Mouse (Mus musculus) myocyte (in vitro differentiated cells): Measurements from ENCODE around the gene Anks3. TPM values are rescaled to one million over a fixed set of nuclear protein-coding genes. Genes with fewer than 3 reads are reported as not detected.

ENCODE experiments used
- H3K27me3 ChIP-seq: one replicate; pipeline ENCODE4 v1.6.1; 2011; ENCODE audit not compliant: control insufficient read depth, insufficient read depth, insufficient read length
- H3K36me3 ChIP-seq: one replicate; pipeline ENCODE4 v1.6.1; 2011; ENCODE audit not compliant: control insufficient read depth, insufficient read depth
- H3K4me2 ChIP-seq: one replicate; pipeline ENCODE4 v1.6.1; 2011; ENCODE audit warnings: low read depth, control low read depth
- H3K4me3 ChIP-seq: one replicate; pipeline ENCODE4 v1.5.1; 2011; ENCODE audit warnings: mild to moderate bottlenecking, control low read depth, moderate library complexity
- H3K79me2 ChIP-seq: one replicate; pipeline ENCODE4 v1.6.1; 2011; ENCODE audit not compliant: control insufficient read depth, insufficient read depth
- H3ac ChIP-seq: one replicate; pipeline ENCODE4 v1.6.1; 2011; ENCODE audit not compliant: control insufficient read depth, insufficient read length
- CEBPB ChIP-seq: IDR thresholded peaks from 2 replicates; pipeline ENCODE4 v1.6.1; 2011; ENCODE audit warnings: mild to moderate bottlenecking, moderate library complexity; ENCODE audit not compliant: poor library complexity, insufficient read depth, severe bottlenecking
- E2F4 ChIP-seq: IDR thresholded peaks from one replicate; pipeline ENCODE4 v1.6.1; 2011; ENCODE audit warnings: mild to moderate bottlenecking, control low read depth, moderate library complexity; ENCODE audit not compliant: insufficient read depth
- MAX ChIP-seq: IDR thresholded peaks from one replicate; pipeline ENCODE4 v1.6.1; 2011; ENCODE audit warnings: low read depth, mild to moderate bottlenecking, control low read depth
- MYOD1 ChIP-seq, 3 experiments: IDR thresholded peaks; one replicate each; pipeline ENCODE4 v1.6.1; 2011; ENCODE audit warnings: control low read depth in 2 of 3, low read depth in 2 of 3, mild to moderate bottlenecking in 2 of 3, moderate library complexity in 1 of 3; ENCODE audit not compliant: insufficient read length in 2 of 3, control insufficient read depth in 1 of 3
- MYOG ChIP-seq, 3 experiments: IDR thresholded peaks; one replicate each; pipeline ENCODE4 v1.6.1; 2011; ENCODE audit warnings: control low read depth in 2 of 3, low read depth in 2 of 3, mild to moderate bottlenecking in 2 of 3; ENCODE audit not compliant: insufficient read length in 2 of 3, control insufficient read depth in 1 of 3, insufficient read depth in 1 of 3
- POLR2A ChIP-seq: IDR thresholded peaks from one replicate; pipeline ENCODE4 v1.6.1; 2011; ENCODE audit warnings: low read depth, mild to moderate bottlenecking, control low read depth, moderate library complexity; ENCODE audit not compliant: insufficient read length
- POLR2AphosphoS2 ChIP-seq: IDR thresholded peaks from one replicate; pipeline ENCODE4 v1.6.1; 2011; ENCODE audit warnings: low read depth, control low read depth; ENCODE audit not compliant: insufficient read length
- REST ChIP-seq: IDR thresholded peaks from one replicate; pipeline ENCODE4 v1.6.1; 2011; ENCODE audit warnings: mild to moderate bottlenecking, control low read depth, moderate library complexity; ENCODE audit not compliant: insufficient read depth, insufficient read length
- SRF ChIP-seq: IDR thresholded peaks from one replicate; pipeline ENCODE4 v1.6.1; 2011; ENCODE audit warnings: low read depth; ENCODE audit not compliant: control insufficient read depth, insufficient read length
- TCF12 ChIP-seq: IDR thresholded peaks from one replicate; pipeline ENCODE4 v1.6.1; 2011; ENCODE audit warnings: mild to moderate bottlenecking, control low read depth; ENCODE audit not compliant: poor library complexity, insufficient read depth, severe bottlenecking
- TCF3 ChIP-seq: IDR thresholded peaks from one replicate; pipeline ENCODE4 v1.6.1; 2011; ENCODE audit warnings: low read depth, control low read depth; ENCODE audit not compliant: insufficient read length
- USF1 ChIP-seq: IDR thresholded peaks from one replicate; pipeline ENCODE4 v1.6.1; 2011; ENCODE audit warnings: low read depth, mild to moderate bottlenecking, control low read depth, moderate library complexity
- polyA plus RNA-seq: library from polyadenylated mRNA; unstranded; fragments of >200 nt; fragmentation: generic; extraction: Trizol; gene quantifications from one replicate; pipeline ENCODE4 v1.2.1, GENCODE M21; 2012; ENCODE audit warnings: missing spikeins

Gene Anks3
- polyA plus RNA-seq, 1 experiment: 25.2 TPM

- TF ChIP-seq MYOG (IDR thresholded peaks at IDR 0.05; ENCODE audit: control insufficient read depth in 1 of 3, insufficient read depth in 1 of 3, insufficient read length in 2 of 3, low read depth in 2 of 3): no peak
- no peak for TF ChIP-seq E2F4
- no peak for TF ChIP-seq CEBPB
- no peak for TF ChIP-seq POLR2A
- no peak for TF ChIP-seq TCF12
- TF ChIP-seq SRF: no peak
- TF ChIP-seq POLR2AphosphoS2: no peak
- no peak for TF ChIP-seq MAX
- TF ChIP-seq USF1: no peak
- TF ChIP-seq MYOD1 (IDR thresholded peaks at IDR 0.05; ENCODE audit: control insufficient read depth in 1 of 3, insufficient read length in 2 of 3, low read depth in 2 of 3): no peak
- no peak for TF ChIP-seq REST
- no peak for TF ChIP-seq TCF3
- Histone ChIP-seq H3ac (no peak overlapping the region), H3K36me3 (no peaks in the 10 kb centered on the region), H3K79me2 (no peaks in the 10 kb centered on the region), H3K4me3 (no peak overlapping the region), H3K4me2 (no peak overlapping the region), H3K27me3 (peaks cover 8% of the 10 kb centered on the region)
Observed at GRCm38 (mm10) chr16:4998984-4999383, 35.0 kb upstream of the Anks3 start.

- no peaks in the 10 kb centered on the region for H3K79me2 ChIP-seq
- no peak within 1 kb of the TSS for H3ac ChIP-seq
- H3K27me3 ChIP-seq: peaks cover 8% of the 10 kb centered on the region
- H3K4me3 ChIP-seq: no peak within 1 kb of the TSS
- H3K4me2 ChIP-seq: no peak within 1 kb of the TSS
- H3K36me3 ChIP-seq: no peaks in the 10 kb centered on the region
- TF ChIP-seq MYOG (IDR thresholded peaks at IDR 0.05; ENCODE audit: control insufficient read depth in 1 of 3, insufficient read depth in 1 of 3, insufficient read length in 2 of 3, low read depth in 2 of 3): no peak
- TF ChIP-seq TCF12: no peak
- no peak for TF ChIP-seq REST
- TF ChIP-seq MYOD1 (IDR thresholded peaks at IDR 0.05; ENCODE audit: control insufficient read depth in 1 of 3, insufficient read length in 2 of 3, low read depth in 2 of 3): no peak
- TF ChIP-seq POLR2A: no peak
- no peak for TF ChIP-seq SRF
- TF ChIP-seq MAX: no peak
- no peak for TF ChIP-seq CEBPB
- TF ChIP-seq TCF3: no peak
- TF ChIP-seq USF1: no peak
- no peak for TF ChIP-seq E2F4
- TF ChIP-seq POLR2AphosphoS2: no peak
Observed at GRCm38 (mm10) chr16:4997553-4997952, 33.5 kb upstream of the Anks3 start, which contains the start of gene Sept12. Sept12 (minus strand) TSS chr16:4997852.

GRCm38 (mm10) chr16:4993276-4993675, 29.3 kb upstream of the Anks3 start:
- no peak overlapping the region for H3K4me3 ChIP-seq
- H3K27me3 ChIP-seq: peaks cover 18% of the 10 kb centered on the region
- H3K36me3 ChIP-seq: no peaks in the 10 kb centered on the region
- no peak overlapping the region for H3ac ChIP-seq
- H3K79me2 ChIP-seq: no peaks in the 10 kb centered on the region
- TF ChIP-seq POLR2AphosphoS2 (no peak), TCF12 (no peak), MYOD1 (IDR thresholded peaks at IDR 0.05; ENCODE audit: control insufficient read depth in 1 of 3, insufficient read length in 2 of 3, low read depth in 2 of 3) (no peak), CEBPB (no peak), TCF3 (no peak), MAX (no peak), REST (no peak), E2F4 (no peak), POLR2A (no peak), MYOG (IDR thresholded peaks at IDR 0.05; ENCODE audit: control insufficient read depth in 1 of 3, insufficient read depth in 1 of 3, insufficient read length in 2 of 3, low read depth in 2 of 3) (no peak), SRF (no peak), USF1 (no peak)
- no peak overlapping the region for H3K4me2 ChIP-seq

GRCm38 (mm10) chr16:4984717-4985116, 20.7 kb upstream of the Anks3 start:
- Histone ChIP-seq H3K27me3 (peaks cover 4% of the 10 kb centered on the region), H3K79me2 (no peaks in the 10 kb centered on the region), H3K4me2 (no peak overlapping the region), H3K4me3 (no peak overlapping the region), H3ac (no peak overlapping the region), H3K36me3 (no peaks in the 10 kb centered on the region)
- TF ChIP-seq USF1: no peak
- no peak for TF ChIP-seq TCF12
- TF ChIP-seq SRF: no peak
- no peak for TF ChIP-seq CEBPB
- no peak for TF ChIP-seq E2F4
- TF ChIP-seq POLR2A: no peak
- TF ChIP-seq POLR2AphosphoS2: no peak
- no peak for TF ChIP-seq REST
- no peak for TF ChIP-seq MYOD1 (IDR thresholded peaks at IDR 0.05; ENCODE audit: control insufficient read depth in 1 of 3, insufficient read length in 2 of 3, low read depth in 2 of 3)
- no peak for TF ChIP-seq MYOG (IDR thresholded peaks at IDR 0.05; ENCODE audit: control insufficient read depth in 1 of 3, insufficient read depth in 1 of 3, insufficient read length in 2 of 3, low read depth in 2 of 3)
- no peak for TF ChIP-seq TCF3
- no peak for TF ChIP-seq MAX
